Mouse (Mus musculus): ENCODE measurements around the gene Isx.

Gene Isx

DNA sequence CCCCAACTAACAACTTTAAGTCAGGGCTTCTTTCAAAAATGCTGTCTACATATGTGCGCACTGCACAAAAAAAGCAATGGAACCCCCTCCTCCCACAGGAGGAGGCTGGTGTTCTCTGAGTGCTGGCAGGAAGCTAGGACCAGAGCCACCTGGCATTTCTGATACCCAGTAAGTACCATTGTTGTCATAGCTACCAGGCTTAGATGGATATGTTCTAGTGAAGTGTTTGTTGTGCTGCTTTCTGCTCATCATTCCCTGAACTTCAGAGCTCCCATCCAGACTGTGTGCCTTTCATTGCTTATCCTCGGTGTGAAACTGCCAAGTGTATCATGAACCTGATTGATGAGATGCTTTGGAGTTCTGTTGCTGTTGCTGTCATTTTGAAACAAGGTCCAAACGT, 26.8 kb downstream of the Isx start:
- peak; percentile 90 for DNase-seq (ENCODE audit: low read depth, low spot score)

DNA sequence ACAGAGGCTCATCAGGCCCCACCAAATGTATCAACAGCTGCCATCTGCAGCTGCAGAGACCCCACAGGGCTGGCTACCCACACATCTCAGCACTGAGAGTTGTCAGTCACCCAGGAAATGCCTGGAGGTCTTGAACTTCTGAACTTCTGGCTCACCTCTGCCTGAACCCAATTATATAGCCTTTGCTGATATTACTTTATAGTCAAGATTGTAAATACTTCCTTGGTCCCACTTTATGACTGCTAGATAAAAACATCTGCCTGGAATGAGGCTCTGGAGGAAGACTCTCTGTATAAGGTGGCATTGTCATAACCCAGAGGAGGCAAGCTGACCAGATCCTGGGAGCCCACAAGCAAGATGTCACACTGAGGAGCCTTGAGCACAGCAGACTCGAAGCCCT, 28.8 kb downstream of the Isx start:
- DNase-seq (ENCODE audit: low read depth, low spot score) = no peak

DNA sequence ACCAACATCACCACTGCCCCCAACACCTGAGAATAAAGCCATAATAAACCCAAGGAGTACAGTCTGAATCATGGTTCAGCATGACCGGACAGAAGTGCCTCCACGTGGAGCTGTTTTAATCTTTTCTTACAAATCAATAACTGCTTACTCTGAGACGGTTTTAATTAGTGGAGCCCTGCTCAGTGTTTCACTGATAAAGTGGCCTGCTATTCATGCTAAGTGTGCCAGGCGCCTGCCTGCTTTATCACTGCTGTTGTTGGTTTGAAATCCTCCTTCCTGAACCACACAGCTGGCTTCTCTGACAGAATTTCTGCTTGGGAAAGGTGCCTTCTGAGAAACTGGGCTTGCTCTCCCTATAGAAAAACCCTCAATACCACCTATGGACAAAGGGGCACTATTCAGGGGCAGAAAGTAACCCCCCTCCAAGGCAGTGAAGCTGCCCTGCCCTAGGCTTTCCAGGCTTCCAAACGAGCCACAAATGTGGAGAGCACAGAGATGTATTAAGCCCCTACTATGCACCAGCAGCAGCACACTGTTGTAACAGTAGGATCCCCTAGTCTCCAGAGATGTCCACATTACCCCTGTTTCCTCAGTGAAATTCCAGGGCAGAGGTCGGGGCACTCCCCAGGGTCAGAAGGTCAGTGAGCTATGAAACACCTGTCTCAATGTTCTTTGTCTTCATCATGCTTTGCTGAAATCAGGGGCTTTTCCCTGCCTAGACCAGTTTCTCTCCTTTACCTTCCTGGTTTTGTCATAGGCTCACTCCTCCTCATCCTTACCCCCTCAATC, 30.3 kb downstream of the Isx start:
- no peak for DNase-seq (ENCODE audit: low read depth, low spot score)

DNA sequence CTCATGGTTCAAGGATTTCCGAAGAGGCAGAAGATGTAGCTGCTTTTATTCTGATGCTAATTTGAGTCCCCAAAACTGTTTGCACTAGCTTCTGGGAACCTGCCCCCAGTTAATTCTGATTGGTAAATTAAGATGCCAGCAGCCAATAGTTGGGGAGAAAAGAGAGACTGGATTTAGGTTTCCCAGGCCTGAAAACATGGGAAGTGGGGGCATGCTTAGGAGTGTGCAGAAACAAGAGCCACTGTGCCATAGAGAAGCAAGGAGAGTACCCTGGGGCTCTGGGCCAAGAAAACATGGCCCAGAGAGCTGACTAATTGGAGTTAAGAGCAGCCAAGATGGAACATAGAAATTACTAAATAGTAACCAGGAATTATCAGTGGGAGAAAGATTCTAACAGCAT, 33.4 kb downstream of the Isx start:
- no peak for DNase-seq (ENCODE audit: low read depth, low spot score)

DNA sequence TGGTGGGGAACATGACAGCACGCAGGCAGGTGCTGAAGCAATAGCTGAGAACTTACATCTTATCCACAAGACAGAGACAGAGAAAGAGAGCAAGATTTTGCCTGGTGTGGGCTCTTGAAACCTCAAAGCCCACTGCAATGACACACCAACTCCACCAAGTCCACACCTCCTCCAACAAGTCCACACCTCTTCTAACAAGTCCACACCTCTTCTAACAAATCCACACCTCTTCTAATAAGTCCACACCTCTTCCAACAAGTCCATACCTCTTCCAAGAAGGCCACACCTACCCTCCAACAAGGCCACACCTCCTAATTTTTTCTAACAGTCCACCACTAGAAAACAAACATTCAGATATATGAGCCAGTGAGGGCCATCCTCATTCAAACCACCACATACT, 37.7 kb downstream of the Isx start:
- DNase-seq (ENCODE audit: low read depth, low spot score) = no peak

DNA sequence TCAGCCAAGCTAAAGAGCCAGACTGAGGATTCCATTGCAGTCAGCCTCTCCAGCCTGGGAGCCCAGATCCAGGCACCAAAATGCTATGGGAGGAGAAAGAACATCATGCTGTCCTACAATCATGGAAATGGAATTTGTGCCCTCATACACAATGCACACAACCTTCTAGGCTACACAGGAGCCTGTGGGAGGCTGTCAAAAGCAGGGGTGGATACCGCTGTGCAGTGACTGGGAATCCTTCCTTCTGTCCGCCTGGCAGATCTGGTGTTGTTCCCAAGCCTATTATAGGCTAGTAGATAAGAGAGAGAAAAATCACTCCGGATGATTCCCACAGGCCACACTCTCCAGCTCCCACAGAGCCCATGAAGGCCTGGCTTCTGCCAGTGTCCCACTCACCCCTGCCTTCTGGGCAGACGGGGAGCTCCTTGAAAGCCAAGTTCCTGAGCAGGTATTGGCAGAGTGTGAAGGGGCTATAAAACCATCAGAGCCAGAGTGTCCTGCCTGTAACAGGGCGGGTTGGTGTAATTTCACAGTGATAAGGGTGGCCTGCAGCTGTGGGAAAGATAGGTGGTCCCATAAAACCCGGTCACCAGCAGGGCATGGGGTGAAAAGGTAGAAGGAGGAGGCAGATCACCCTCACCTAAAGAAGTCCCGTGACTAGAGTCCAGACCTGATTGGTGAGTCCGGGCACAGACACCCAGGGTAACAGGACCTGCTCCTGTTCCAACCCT, 47.9 kb downstream of the Isx start:
- peak; percentile 71 for DNase-seq (ENCODE audit: low read depth, low spot score)

DNA sequence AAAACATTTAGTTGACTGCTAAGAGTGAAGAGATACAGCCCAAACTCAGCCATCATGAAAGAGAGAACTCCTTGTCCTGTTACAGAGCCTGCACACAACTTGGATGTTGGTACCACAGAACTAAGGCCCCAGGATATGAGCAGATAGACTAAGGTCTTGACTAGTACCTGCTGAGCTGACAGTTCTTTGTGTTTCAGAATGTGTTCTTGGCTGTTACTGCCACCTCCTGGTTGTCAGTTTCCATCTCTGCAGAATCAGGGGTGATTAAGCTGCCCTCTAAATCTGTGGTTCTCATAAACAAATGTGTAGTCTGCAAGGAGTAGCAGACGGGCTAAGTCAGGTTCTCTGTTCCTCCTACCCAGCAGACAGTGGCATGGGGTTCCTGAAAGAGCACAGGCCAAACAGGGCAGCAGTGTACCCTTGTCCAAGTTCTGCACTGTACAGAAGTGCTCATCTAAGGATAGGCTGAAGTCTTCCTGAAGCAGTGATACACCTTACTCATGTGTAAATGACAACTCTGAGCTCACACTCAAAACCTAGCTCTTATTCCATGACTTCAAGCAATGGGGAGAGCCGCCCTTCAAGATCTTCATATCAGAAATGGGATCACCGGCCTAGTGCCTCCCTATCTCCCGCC, 49.0 kb downstream of the Isx start:
- DNase-seq (ENCODE audit: low read depth, low spot score) = peak; percentile 51

DNA sequence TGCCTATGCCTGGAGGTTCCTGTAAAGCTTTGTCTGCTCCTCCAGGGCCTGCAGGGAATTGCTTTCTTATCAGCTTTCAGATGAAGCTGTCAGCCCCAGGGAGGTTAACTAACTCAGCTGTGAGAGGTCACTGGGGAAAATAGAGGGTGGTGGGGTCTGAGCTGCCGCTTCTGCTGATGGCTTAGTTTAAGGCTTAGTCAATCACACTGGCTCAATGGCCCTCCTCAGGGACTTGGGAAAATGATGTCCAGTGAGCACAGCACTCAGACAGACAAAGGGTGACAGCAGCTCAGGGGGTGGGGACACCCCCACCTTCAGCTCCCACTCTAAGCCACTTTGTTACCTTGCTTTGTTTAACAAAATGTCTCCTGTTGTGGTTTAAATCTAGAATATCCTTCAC, 55.0 kb downstream of the Isx start:
- DNase-seq (ENCODE audit: low read depth, low spot score) = no peak

DNA sequence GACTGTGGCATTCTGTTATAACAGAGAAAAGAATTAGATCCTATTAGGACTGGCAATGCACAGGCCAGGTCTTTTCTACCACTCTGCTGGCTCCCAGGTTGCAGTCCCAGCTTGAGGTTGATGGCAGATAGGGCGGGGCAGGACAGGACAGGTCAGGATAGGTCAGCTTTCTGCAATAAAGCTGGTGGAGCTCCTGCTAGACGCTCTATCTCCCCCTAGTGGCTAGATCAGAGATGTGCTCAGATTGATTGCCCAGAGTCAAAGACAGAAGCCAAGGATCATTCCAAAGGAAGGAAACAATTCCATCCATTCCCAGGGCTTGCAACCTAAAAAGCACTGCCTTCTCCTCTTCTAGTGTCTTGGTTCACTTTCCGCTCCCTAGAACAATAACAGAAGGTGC, 57.8 kb downstream of the Isx start:
- DNase-seq (ENCODE audit: low read depth, low spot score) = peak; percentile 24

DNA sequence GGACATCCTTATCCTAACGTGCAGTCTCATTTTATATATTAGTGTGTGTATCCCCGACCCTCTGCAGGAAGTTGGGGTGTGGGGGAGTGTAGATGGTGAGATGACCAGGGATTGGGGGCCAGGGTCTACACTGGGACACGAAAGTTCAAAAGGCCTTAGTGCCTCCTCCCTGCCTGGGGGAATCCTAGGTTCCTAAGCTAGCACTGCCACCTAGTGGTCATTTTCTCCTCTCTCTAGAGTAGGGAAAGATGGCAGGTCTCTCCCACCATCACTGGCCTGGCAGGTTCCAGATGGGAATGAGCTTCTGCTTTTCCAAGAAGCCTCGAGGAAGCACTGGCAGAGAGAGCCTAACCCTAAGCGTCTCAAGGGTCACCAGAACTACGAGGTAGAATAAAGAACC, 62.3 kb downstream of the Isx start:
- DNase-seq (ENCODE audit: low read depth, low spot score) = peak; percentile 29

DNA sequence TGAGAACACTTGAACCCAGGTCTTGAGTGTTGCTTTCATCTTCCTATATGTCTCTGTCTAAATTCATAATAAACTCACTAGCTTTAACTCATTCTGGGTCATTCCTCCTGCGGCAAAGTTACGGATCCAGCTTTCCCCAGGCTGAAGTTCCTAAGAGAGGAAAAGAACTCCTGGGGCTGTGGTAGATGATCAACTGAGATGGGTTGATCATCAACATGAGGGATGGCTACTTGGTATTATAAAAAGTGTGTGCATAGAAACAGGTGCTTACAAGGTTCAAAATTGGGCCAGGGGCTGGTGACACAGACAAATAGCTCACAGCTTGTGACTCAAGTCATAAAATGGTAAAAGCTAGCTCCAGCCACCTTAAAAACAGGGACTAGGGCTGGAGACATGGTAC, 63.7 kb downstream of the Isx start:
- DNase-seq (ENCODE audit: low read depth, low spot score) = no peak

DNA sequence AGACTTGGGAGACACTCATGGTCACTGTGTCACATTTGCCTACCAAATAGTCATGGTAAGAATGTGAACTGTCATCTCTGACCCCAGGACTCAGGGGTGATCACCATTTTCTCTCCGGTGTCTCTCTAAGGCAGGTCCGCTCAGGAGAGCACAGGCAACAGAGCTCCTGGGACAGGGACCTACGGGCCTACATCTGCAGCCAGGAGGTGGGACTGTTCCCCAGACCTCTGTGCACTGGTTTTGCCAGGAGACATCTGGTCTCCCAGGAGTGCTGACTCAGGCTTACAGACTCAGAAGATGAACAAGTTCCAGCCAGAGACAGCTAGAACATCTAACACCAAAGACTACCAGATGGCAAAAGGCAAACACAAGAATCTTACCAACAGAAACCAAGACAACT, 69.1 kb downstream of the Isx start:
- DNase-seq (ENCODE audit: low read depth, low spot score) = no peak

Measured in telencephalon, adult 2 months (tissue).